Mouse (Mus musculus) CD8-positive naive resting alpha-beta T cell, adult 57 days (primary cell): ENCODE data around the gene Epb41. TPM values are rescaled to one million over a fixed set of nuclear protein-coding genes. Genes with fewer than 3 reads are reported as not detected.

ENCODE experiments used
- total RNA-seq: library from RNA; stranded (reverse); gene quantifications from one replicate; pipeline ENCODE4 v1.2.4, GENCODE M21; 2023

Epb41 gene
- total RNA-seq, result 128 TPM

GRCm38 (mm10) chr4:132074933-132075769 is at the start of gene Epb41:
TSS of gene Epb41 (minus strand) at chr4:132075321.

DNA sequence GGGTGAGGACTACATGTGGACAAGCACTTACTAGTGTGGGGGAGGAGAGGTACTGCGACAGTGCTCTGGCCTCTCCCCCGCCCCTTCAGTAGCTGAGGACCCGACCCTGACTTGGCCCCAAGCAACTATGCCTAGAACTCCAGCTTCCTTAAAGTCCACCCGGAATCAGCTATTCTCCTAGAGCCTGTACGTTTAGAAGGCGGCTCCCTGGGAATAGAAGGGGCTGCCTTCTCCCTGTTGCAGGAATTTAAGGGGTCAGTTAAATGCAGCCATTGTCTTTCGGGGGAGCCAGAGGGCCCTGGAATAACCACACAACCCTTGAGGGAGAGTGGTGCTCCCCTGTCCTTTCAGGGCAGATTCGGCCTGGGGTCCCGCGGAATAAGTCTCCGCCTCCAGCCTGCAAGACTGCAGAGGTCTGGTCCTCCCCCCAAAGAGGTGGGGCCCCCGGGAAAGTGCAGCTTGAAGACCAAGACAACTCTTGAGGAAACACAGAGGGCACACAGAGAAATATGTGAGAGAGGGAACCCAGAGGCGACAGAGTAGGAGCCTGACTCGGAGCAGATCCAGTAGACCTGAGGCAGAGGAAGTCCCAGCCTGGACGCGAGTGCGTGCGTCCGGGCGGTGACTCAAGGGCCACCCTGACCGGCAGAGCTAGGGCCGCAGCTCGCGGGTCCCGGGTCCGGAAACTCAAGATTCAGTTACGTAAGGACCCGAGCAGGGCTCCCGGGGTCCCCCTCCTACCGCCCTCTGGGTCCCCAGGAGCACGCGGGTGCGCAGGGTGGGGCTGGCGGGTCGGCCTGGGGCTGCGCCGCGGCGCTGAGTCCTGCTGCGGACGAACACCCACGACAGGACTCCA is 816 bp downstream of the Epb41 start, which contains the start of gene Gm10300:
Gene Gm10300 (plus strand): TSS at position 621 of the 856 bp plus-strand sequence.

GRCm38 (mm10) chr4:131921461-131922346 is 153.4 kb downstream of the Epb41 start, which contains the start of gene Tmem200b:
TSS of gene Tmem200b (plus strand) at chr4:131921771.

Other genes with a start within 250 kb of the Epb41 start
- gene Ptpru, start 237.0 kb downstream of the Epb41 start, total RNA-seq, result not detected
- 28.8 TPM for gene Mecr, start 231.9 kb downstream of the Epb41 start, total RNA-seq
- 95.1 TPM for gene Srsf4, start 201.7 kb downstream of the Epb41 start, total RNA-seq
- gene Tmem200b, start 153.6 kb downstream of the Epb41 start, total RNA-seq, result not detected
- gene Gm10300, start 624 bp downstream of the Epb41 start, total RNA-seq, result 0.64 TPM
- gene Oprd1, start 69.2 kb upstream of the Epb41 start, total RNA-seq, result not detected
- gene Ythdf2, start 137.0 kb upstream of the Epb41 start, total RNA-seq, result 72.0 TPM
- 38.2 TPM for gene Gmeb1, start 186.3 kb upstream of the Epb41 start, total RNA-seq
- gene Taf12, start 199.1 kb upstream of the Epb41 start, total RNA-seq, result 36.1 TPM
- not detected for gene Rab42, start 228.1 kb upstream of the Epb41 start, total RNA-seq